Mouse (Mus musculus) ES-Bruce4 (cell line): ENCODE data around the gene B3galt5. TPM values are rescaled to one million over a fixed set of nuclear protein-coding genes. Genes with fewer than 3 reads are reported as not detected.

Source experiments
- H3K27ac ChIP-seq: 2 replicates; pipeline ENCODE4 v1.5.1; 2012; ENCODE audit warnings: low read length, inconsistent platforms; ENCODE audit not compliant: insufficient read depth
- H3K27me3 ChIP-seq: 2 replicates; pipeline ENCODE4 v1.6.1; 2012; ENCODE audit warnings: mild to moderate bottlenecking, low read length, inconsistent platforms; ENCODE audit not compliant: control insufficient read depth, poor library complexity, insufficient read depth, severe bottlenecking
- H3K36me3 ChIP-seq: 2 replicates; pipeline ENCODE4 v1.6.1; 2012; ENCODE audit warnings: inconsistent platforms, mild to moderate bottlenecking, low read length, moderate library complexity; ENCODE audit not compliant: control insufficient read depth, poor library complexity, insufficient read depth, severe bottlenecking
- H3K4me1 ChIP-seq: one replicate; pipeline ENCODE4 v1.8.1; 2011; ENCODE audit warnings: low read length; ENCODE audit not compliant: control insufficient read depth, insufficient read depth
- H3K4me3 ChIP-seq: 2 replicates; pipeline ENCODE4 v1.5.1; 2011; ENCODE audit warnings: low read depth, mild to moderate bottlenecking, low read length
- H3K9ac ChIP-seq: 2 replicates; pipeline ENCODE4 v1.6.1; 2012; ENCODE audit warnings: low read depth, mild to moderate bottlenecking, inconsistent platforms; ENCODE audit not compliant: poor library complexity, severe bottlenecking
- H3K9me3 ChIP-seq: replicated peaks from 2 replicates; pipeline ENCODE4 v1.6.1; 2012; ENCODE audit warnings: mild to moderate bottlenecking, low read length, inconsistent platforms; ENCODE audit not compliant: control insufficient read depth, poor library complexity, insufficient read depth, severe bottlenecking
- CTCF ChIP-seq: IDR thresholded peaks from one replicate; pipeline ENCODE4 v1.8.1; 2011; ENCODE audit warnings: low read depth, low read length
- EP300 ChIP-seq: IDR thresholded peaks from 2 replicates; pipeline ENCODE4 v1.6.1; 2011; ENCODE audit warnings: low read depth, low read length; ENCODE audit not compliant: insufficient read depth
- POLR2A ChIP-seq: IDR thresholded peaks from one replicate; pipeline ENCODE4 v1.8.1; 2011; ENCODE audit warnings: low read length; ENCODE audit not compliant: insufficient read depth
- polyA plus RNA-seq: library from polyadenylated mRNA; stranded (reverse); fragments of >200 nt; gene quantifications from 2 replicates; pipeline ENCODE4 v1.2.4, GENCODE M21; 2011; ENCODE audit warnings: low read depth; ENCODE audit not compliant: missing spikeins, insufficient read depth, insufficient read length

The B3galt5 gene
- polyA plus RNA-seq = not detected in 2 replicates

GRCm38 (mm10) chr16:96235366-96235970 lies at the start of gene B3galt5:
TSS of gene B3galt5 (plus strand) at chr16:96235801.
- no peak for TF ChIP-seq POLR2A
- no peak for TF ChIP-seq CTCF
- no peak for TF ChIP-seq EP300
- Histone ChIP-seq H3K9me3 (no peaks in the 10 kb centered on the region), H3K27me3 (no peaks in the 10 kb centered on the region), H3K4me3 (no peak within 1 kb of the TSS), H3K4me1 (no peaks in the 10 kb centered on the region), H3K36me3 (no peaks in the 10 kb centered on the region), H3K27ac (no peak within 1 kb of the TSS), H3K9ac (no peak within 1 kb of the TSS)

GRCm38 (mm10) chr16:96187619-96188018 lies 48.0 kb upstream of the B3galt5 start:
- Histone ChIP-seq H3K4me3 (no peak overlapping the region), H3K9me3 (no peaks in the 10 kb centered on the region), H3K27me3 (no peaks in the 10 kb centered on the region), H3K4me1 (peaks cover 2% of the 10 kb centered on the region), H3K9ac (no peak overlapping the region), H3K36me3 (no peaks in the 10 kb centered on the region), H3K27ac (no peak overlapping the region)
- TF ChIP-seq CTCF (no peak), POLR2A (no peak), EP300 (no peak)

- Histone ChIP-seq H3K9me3 (no peaks in the 10 kb centered on the region), H3K27ac (no peak within 1 kb of the TSS), H3K27me3 (no peaks in the 10 kb centered on the region), H3K4me1 (peaks cover 2% of the 10 kb centered on the region), H3K4me3 (peak within 1 kb of the TSS; percentile 69), H3K36me3 (no peaks in the 10 kb centered on the region), H3K9ac (peak within 1 kb of the TSS; percentile 48)
- TF ChIP-seq CTCF (no peak), POLR2A (peak; percentile 71)
Measured at GRCm38 (mm10) chr16:96191531-96192506, 43.8 kb upstream of the B3galt5 start, which contains the start of gene Lca5l. TSS of gene Lca5l (minus strand) at chr16:96192271.

GRCm38 (mm10) chr16:96199913-96200701 lies 35.5 kb upstream of the B3galt5 start, which contains the start of gene Sh3bgr:
TSS of gene Sh3bgr (plus strand) at chr16:96200450.
- Histone ChIP-seq H3K27me3 (no peaks in the 10 kb centered on the region), H3K36me3 (no peaks in the 10 kb centered on the region), H3K27ac (no peak within 1 kb of the TSS), H3K9ac (peak within 1 kb of the TSS; percentile 41), H3K4me3 (peak within 1 kb of the TSS; percentile 44), H3K9me3 (no peaks in the 10 kb centered on the region), H3K4me1 (no peaks in the 10 kb centered on the region)
- TF ChIP-seq EP300 (no peak), CTCF (no peak), POLR2A (no peak)

GRCm38 (mm10) chr16:96200702-96201028 lies 34.9 kb upstream of the B3galt5 start:
- Histone ChIP-seq H3K9ac (peak overlapping the region; percentile 41), H3K9me3 (no peaks in the 10 kb centered on the region), H3K27me3 (no peaks in the 10 kb centered on the region), H3K27ac (no peak overlapping the region), H3K36me3 (no peaks in the 10 kb centered on the region), H3K4me3 (peak overlapping the region; percentile 44), H3K4me1 (no peaks in the 10 kb centered on the region)
- TF ChIP-seq POLR2A (no peak), CTCF (no peak), EP300 (no peak)
